Mouse (Mus musculus) retina, postnatal 7 days (tissue): Measurements from ENCODE around the gene Myo5a.

Source experiments
- DNase-seq: peaks from one replicate; pipeline ENCODE4 v3.0.0-alpha.2; 2012; ENCODE audit warnings: low read depth, low spot score

The Myo5a gene

GRCm38 (mm10) chr9:75070457-75071028 lies at the start of gene Myo5a:
Gene Myo5a, plus strand, starts transcription at chr9:75071015.
- no peak for DNase-seq

- no peak for DNase-seq
Observed at GRCm38 (mm10) chr9:75022546-75022945, 48.3 kb upstream of the Myo5a start.

GRCm38 (mm10) chr9:75023150-75023894 lies 47.5 kb upstream of the Myo5a start:
- DNase-seq, result no peak

GRCm38 (mm10) chr9:75024089-75024488 lies 46.7 kb upstream of the Myo5a start:
- no peak for DNase-seq

GRCm38 (mm10) chr9:75025689-75026088 lies 45.1 kb upstream of the Myo5a start:
- DNase-seq, result no peak

- no peak for DNase-seq
Observed at GRCm38 (mm10) chr9:75032408-75032807, 38.4 kb upstream of the Myo5a start.

- peak; percentile 30 for DNase-seq
Observed at GRCm38 (mm10) chr9:75033141-75033540, 37.7 kb upstream of the Myo5a start.

GRCm38 (mm10) chr9:75034691-75035090 lies 36.1 kb upstream of the Myo5a start:
- DNase-seq, result no peak

GRCm38 (mm10) chr9:75035944-75036343 lies 34.9 kb upstream of the Myo5a start:
- DNase-seq, result no peak

GRCm38 (mm10) chr9:75037451-75038356 lies 33.1 kb upstream of the Myo5a start, which contains the start of gene Arpp19:
Gene Arpp19, plus strand, starts transcription at chr9:75037614.
- peak; percentile 70 for DNase-seq

- no peak for DNase-seq
Observed at GRCm38 (mm10) chr9:75038357-75038688, 32.5 kb upstream of the Myo5a start.

GRCm38 (mm10) chr9:75040566-75040965 lies 30.2 kb upstream of the Myo5a start:
- DNase-seq, result no peak

GRCm38 (mm10) chr9:75041840-75042525 lies 28.8 kb upstream of the Myo5a start:
- no peak for DNase-seq

GRCm38 (mm10) chr9:75043191-75043590 lies 27.6 kb upstream of the Myo5a start:
- DNase-seq, result no peak

- no peak for DNase-seq
Observed at GRCm38 (mm10) chr9:75047079-75047478, 23.7 kb upstream of the Myo5a start.

GRCm38 (mm10) chr9:75049100-75049499 lies 21.7 kb upstream of the Myo5a start:
- DNase-seq, result no peak

GRCm38 (mm10) chr9:75050003-75050402 lies 20.8 kb upstream of the Myo5a start:
- DNase-seq, result peak; percentile 57

- DNase-seq, result no peak
Observed at GRCm38 (mm10) chr9:75051841-75052240, 19.0 kb upstream of the Myo5a start.

- DNase-seq, result no peak
Observed at GRCm38 (mm10) chr9:75055046-75055445, 15.8 kb upstream of the Myo5a start.

- DNase-seq, result no peak
Observed at GRCm38 (mm10) chr9:75064678-75065331, 6.0 kb upstream of the Myo5a start.

- peak; percentile 69 for DNase-seq
Observed at GRCm38 (mm10) chr9:75071029-75071705, 352 bp downstream of the Myo5a start.
